Mouse (Mus musculus) left cerebral cortex, postnatal 25 days (tissue): ENCODE measurements around the gene Fbxl17. TPM values are rescaled to one million over a fixed set of nuclear protein-coding genes. Genes with fewer than 3 reads are reported as not detected.

ENCODE experiments used
- DNase-seq, 2 experiments: peaks; one replicate each; pipeline ENCODE4 v3.0.0; 2022; ENCODE audit warnings: low spot score in 2 of 2, mixed read lengths in 1 of 2
- intact Hi-C: fragments of 180-260 bp; cut with DNase I; formaldehyde crosslinking; loops from one replicate; pipeline ENCODE4 v1.15.1; 2025
- total RNA-seq, 2 experiments: library from RNA; stranded (reverse); gene quantifications; 2 replicates each; pipeline ENCODE4 v1.2.3; 2021

The Fbxl17 gene
- total RNA-seq, 2 experiments from 2014 or later: 59.2 to 62.4 TPM

DNA sequence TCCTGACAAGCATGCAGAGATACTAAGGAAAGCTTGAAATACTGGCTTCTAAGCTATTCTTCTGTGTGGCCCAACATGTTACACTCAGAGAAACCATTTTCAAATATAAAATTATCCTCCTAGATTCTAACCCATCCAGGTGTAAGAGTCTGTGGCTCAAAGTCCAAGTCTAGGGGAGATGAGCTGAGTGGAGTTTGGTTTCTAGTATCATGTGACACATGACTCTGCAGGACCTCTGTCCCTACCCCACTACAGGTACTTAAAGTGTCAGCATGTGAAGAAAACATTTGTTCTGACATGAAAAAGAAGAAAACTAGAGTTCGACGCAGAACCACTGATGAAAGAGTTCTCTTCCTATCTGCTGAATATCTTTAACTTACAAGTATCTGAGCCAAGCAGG, 89.7 kb downstream of the Fbxl17 start:
- DNase-seq: no peak
- intact Hi-C loops: no loop called here

DNA sequence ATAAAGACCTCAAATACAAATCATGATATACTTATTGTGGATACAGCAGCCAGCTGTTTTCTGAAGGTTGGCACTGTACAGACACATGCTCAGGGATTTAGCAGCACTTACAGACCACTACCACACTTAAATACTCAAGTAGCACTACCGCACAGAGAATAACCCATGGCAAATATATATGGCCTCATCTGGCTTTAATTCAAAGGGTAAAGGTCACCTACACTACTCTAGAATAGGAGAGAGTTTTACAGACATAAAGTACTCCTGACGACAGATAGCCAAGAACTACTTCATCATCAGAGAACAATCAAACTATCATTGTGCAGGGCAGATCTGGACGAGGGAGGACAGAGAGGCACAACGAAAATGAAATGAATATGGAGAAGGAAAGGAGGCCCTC, 93.9 kb downstream of the Fbxl17 start:
- no peak for DNase-seq
- intact Hi-C loops: no loop called here

DNA sequence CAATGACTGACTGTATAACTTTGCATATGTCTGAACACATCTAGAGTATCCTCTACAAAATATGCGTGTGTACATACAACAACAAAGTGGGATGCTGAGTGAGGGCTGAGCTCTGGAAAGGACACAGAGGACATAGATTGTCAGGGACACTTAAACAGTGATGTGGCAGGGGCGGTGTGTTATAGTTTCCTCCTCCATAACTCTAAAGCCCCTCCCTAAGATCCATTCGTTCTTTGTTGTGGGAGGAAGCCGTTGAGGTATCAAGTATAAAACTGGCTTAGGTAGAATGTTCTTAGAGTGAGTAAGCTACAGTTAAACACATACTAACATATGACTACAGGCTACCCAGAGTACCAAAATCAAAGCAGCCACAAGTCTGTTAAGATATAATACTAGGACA, 94.3 kb downstream of the Fbxl17 start:
- intact Hi-C loops: no loop called here
- no peak for DNase-seq

DNA sequence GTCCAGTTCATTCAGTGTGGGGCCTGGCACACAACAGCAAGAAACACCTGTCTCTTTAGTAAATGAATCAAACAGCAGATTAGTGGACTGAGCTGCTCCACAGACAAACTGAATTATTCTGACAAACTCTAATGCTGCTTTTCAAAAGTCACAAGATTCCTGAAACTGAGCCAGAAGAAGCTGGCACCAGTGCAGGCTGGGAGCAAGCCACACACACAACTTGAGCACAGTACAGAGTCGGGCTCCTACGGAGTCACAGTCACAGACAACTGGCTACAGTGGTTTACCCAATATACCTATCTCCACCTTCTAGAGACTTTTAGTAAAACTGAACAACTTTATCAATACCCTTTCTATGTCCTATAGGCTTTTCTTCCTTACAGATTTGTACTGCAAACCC, 94.8 kb downstream of the Fbxl17 start:
- peak in 1 of 2 experiments; percentile 46 for DNase-seq
- intact Hi-C loops: no loop called here

DNA sequence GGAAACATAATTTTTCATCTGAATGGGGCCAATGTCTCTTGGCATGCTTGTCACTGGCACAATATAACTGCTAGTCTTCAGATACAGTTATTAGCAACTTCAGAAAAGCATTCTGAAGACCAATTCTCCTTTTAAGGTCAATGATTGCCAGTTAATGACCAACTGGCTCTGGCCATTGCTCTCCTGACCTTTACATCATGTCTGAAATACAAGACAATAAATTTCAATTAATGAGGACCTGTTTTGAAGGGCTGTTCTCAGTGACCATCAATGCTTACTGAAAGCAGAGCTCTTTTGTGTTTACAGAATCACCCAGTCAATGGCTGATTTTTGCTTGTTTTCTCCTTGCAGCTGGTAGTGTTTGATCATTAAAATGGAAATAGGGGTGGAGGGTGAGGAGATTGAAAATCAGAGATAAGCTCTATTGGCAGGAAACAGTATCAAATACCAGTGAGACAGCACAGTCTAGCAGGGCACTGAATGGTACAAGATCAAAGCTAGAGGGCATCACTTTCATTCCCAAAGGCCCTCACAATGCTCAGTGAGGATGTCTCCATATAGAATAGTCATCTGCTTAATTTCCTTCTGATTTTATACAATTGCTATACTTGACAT, 95.9 kb downstream of the Fbxl17 start:
- DNase-seq: no peak
- intact Hi-C loops: no loop called here

DNA sequence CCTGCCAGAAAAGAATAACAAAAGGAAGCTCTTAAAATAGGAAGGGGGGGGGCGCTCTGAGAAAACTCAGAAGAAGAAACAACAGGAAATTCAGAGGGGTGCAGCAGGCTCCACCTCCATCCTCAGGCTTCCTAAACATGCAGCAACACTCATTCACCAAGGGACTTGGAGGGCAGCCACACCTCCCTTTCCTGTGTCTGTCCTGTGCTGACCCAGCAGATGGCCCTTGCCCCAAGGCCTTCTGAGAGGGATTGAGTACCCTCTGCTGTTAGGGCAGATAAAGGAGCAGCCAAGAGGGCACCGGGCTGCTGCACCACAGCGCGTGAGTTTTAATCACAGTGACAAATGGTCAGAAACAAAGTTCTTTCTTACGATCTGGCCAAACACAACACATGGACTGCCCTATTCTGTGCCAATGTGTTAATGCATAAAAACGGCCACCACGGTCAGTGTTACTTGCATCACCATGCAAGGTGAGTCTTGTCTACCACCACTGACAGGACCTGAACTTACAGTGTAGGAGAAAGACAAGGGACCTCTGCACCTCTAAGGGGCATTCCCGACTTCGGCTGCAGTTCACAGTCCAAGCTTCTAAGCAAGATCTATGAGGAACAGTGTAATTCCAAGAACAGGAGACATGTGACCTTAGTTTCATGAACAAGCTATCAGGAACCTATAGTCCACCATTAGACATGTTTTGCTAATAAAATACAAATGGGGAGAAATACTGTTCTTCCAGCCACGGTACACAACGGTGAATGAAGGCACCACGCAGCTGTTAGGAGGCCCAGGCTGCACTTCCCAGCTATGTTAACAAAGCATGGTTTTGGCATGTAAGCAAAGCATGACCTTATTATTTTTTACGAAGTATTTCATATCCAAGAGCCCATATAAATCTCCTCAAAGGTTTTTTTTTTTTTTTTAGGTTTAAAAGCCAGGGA, 96.8 kb downstream of the Fbxl17 start:
- intact Hi-C loops: no loop called here
- DNase-seq: no peak

DNA sequence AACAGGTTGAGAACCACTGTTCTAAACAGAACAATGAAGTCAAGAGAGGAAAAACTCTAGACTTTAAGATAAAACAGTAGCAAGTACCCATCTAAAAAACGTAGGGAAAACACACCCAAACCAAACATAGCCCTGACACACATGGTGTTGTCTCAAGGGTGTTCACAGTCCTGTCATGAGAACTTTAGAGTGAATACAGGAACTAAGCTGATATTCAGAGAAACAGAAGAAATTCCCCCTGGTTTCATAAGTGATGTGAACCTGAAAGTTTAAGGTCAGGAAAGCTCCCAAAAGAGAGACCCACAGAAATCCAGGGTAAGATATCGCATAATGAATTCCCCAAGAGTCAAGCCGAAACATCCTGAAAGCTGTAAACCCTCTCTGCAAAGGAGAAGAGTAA, 97.6 kb downstream of the Fbxl17 start:
- no peak for DNase-seq
- intact Hi-C loops: no loop called here

DNA sequence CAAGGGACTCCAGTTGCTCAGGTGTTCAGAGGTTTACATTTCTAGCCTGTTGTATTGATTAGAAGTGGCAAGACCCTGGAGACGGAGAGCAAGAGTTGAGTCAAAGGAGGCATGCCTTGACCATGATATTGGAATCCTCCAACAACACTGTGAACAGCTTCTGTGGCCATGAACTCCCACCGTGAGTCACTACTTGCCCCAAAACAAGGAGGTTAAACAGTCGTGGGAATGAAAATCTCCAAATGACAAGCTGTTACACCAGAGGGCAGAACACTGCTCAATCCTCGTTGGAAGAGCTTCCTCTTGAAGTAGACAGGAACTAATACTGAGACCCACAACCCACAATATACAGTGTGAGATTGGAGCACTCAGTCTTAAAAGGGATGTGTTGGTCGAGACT, 99.2 kb downstream of the Fbxl17 start:
- DNase-seq: no peak

DNA sequence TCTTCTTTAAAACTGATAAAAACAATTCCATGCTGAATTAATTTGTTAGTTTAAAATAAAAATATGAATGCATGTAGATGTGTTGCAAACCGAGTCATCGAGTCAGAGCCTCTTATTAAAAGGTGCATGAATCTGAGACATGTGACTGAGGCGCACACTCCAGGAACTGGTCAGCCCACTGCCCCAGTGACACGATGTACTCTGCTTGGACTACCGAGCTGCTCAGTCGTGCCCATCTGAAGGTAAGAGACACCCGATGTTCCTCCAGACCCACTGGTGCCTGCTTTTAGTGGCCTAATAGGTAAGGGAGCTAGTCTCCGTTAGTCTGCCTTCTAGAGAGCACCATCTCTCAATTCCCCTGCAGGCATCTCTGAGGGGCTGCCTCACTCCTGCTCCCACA, 100.0 kb downstream of the Fbxl17 start:
- intact Hi-C loops: no loop called here
- DNase-seq: no peak

More for the DNA sequence above, 99.2 kb downstream of the Fbxl17 start:
- intact Hi-C loops: no loop called here

DNA sequence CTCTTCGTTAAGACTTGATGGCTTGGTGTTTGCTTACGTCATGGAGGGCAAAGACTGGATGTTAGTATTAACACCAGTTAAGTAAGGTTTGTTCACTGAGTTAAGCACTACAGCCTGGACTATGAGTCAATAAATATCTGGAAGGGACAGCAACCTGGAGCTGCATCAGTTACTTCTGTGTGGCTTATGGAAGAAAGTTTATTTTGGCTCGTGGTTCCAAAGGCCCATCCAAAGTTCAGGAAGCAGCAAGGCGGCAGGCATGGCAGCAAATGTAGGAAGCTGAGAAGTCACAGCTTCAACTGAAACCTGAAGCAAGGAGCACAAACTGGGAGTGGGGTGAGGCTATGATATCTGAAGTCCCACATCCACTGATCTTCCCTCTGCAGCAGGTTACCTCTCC, 108.3 kb downstream of the Fbxl17 start:
- intact Hi-C loops: no loop called here

DNA sequence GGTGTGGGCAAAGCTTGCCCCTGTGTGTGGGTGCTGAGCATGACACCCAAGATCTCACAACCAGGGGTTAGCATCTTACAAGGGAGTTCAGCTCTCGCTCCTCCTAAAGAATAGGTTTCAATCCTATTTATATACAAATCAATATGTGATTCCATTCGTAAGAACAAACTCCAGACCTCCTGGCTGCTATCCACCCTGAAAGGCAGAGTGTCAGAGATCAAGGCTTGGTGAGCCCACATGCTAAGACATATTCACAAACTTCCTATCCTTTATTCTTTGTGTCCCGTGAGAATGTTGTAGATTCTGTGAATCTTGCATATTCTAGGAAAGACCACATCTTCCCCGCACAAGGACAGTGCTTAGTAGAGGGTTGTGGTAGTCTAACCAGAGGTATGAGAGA, 108.9 kb downstream of the Fbxl17 start:
- no peak for DNase-seq
- intact Hi-C loops: no loop called here

More for the DNA sequence above, 108.3 kb downstream of the Fbxl17 start:
- DNase-seq: no peak

DNA sequence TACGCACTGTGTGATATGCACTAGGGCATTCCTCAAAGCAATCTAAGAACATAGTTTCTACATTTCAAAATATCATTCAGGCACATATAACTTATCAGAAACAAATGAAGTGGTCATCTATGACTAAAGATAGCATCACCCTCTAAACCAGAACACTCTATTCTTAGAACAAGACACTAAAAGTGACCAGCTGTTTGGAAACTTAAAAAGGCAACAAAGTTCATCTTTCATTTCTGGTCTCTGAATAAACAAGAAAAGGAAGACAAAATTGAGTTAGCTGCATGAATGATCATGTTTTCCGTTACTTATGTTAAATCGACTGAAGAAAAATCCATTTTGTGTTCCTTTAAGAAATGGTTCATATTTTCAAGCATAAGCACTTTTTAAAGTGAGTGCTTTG, 128.8 kb downstream of the Fbxl17 start:
- intact Hi-C loops: no loop called here
- DNase-seq: no peak

DNA sequence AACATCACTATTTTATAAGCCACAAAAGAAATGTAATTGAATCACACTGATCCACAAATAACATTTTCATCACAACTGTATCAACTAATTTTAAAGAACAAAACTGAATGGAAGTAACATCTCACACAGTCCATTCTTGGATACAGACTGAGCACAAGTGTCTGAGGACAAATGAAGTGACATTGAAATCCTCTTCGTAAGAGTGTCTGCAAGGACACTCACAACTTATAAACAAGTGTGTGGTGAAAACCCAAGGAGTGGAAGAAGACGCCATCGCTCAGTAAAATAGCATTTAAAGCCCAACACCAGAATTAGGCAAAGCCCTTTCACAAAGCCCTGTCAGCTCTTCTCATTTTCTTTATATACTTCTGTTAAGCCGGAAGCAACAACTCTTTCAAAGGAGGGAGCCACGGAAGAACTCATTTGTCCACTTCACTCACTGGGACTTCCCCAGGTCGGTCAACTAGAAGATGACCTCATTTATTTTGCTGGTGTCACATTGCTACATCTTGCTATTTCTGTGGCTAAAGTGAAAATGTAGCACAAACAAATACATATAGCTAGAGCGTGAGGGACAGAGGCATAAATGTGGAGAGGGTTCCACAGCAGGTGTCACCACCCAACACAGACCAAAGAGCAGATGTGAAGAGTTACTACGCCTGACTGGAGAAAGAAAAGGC, 130.0 kb downstream of the Fbxl17 start:
- DNase-seq: no peak
- intact Hi-C loops: no loop called here

DNA sequence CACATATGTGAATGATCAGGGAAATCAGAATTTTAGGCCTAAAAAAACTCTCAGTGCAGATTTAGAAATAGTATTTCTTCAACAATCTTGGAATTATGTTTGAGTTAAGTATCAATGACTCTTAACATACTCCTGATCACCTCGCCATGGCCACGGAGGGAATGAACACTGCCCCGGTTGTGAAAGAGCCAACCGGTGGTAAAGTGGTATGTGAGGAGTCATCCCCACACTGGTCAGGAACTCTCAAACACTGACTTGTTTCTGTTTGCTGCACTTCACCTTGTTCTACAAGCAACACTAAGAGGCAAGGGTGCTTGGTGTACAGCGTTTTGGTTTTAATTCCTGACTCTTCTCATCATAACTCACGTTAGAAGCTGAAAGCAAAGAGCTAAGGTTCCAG, 132.3 kb downstream of the Fbxl17 start:
- no peak for DNase-seq
- intact Hi-C loops: no loop called here

DNA sequence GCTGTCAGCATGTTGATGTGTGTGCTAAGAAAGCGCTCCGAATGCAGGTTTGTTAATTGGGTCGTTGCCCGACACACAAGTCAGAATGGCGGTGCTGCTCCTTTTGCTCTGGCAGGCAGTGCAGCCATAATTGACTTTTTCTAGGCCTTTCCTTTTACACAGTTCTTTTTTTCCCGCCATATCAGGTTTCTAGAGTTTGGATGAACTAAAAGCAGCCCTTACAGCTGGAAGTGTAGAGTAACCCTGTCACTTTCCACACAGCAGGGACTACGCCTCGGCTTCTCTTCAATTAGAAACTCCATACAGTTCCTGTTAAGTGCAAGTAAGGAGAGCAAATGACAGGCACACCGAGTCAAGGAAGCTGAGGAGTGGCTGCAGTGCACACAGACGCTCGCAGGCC, 133.8 kb downstream of the Fbxl17 start:
- DNase-seq: peak; percentile 8 to 55
- intact Hi-C loops: no loop called here

DNA sequence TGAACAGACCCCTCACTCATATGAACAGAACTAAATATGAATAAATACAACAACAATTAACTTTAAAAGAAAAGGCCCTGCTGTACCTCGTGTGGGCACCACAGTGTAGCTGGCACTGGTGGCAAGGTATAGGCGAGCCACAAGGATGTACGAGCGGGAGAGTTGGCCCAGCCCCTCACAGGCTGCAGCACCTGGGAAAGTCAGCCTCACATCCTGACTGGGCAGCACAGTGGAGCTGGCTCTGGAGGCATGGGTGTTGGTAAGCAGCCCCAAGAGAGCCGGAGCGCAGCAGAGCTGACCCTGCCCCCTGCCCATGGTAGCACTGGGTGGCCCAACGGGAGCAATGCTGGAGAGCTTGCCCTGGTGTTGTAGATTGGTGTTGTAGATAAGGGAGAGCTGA, 135.2 kb downstream of the Fbxl17 start:
- DNase-seq: no peak
- intact Hi-C loops: no loop called here

DNA sequence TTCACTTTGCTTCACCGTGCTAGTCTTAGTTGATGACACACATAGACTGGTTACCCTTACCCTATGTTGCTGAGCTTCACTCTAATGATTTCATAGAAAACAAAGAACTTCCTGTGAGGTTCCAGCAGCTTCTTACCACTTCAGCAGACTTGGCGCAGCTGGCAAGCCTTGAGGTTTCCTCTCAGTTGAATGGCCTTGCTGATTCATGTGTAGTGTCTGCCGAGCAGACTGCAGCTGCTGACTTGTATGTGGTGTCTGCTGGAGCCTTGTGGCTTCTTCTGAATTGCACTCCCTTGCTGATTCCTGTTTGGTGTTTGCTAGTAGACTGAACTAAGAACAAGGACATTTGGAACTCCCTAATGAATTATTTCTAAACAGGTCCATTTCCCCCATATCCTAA, 137.6 kb downstream of the Fbxl17 start:
- no peak for DNase-seq
- intact Hi-C loops: no loop called here

DNA sequence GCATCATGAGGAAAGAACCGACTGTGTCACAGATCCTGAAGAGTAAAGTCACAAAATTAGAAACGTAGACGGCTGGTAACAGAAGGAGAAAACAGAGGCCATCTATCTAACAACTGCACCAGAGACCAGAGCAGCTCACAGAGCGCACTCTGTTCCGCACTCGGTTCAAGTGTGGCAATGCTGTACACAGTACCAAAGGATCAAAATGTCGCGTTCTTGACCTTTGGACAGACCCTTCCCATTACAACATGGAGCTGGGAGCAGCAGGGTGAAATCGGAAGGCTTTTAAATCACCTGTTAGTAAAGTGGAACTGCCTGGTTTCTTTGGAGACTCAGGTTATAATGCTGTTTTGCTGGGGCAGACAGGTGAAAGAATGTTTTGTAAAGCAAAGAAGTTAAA, 138.1 kb downstream of the Fbxl17 start:
- DNase-seq: no peak
- intact Hi-C loops: no loop called here

DNA sequence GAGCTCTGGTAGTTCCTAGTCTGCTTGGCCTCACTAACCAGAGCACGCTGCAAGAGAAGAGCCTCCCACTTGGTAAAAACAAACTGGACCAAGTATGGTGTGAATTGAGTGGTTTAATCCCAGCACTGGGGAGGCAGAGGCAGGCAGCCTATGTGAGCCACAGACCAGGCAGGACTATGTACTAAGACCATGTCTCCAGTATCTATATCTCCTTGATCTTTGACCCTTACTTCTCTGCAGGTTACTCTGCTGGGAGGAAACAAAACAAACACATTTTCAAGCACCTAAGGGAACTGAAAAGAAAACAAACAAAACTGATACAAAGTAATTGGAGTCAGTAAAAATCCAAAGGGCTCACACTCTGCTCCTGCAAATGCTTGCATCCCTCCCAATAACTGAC, 141.0 kb downstream of the Fbxl17 start:
- DNase-seq: no peak
- intact Hi-C loops: no loop called here

DNA sequence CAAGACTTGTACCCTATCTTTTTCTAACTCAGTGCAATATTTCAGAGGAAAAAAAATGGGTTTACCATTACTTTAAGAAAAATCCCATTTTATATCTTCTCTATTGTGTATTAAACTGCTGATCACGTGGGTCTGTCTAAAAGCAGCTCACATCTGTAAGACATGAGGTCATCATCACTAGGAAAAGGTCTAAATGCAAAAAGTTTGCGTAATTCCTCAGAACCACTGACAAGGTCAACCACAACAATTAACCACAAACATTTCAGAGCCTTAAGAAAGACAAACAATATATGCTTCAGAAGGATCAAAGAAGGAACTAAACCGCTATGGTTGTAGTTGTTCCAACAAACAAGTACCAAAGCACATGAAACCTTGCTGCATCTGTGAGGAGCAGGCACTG, 143.6 kb downstream of the Fbxl17 start:
- intact Hi-C loops: no loop called here
- DNase-seq: no peak
